Mouse (Mus musculus) Patski (cell line): ENCODE data around the gene Tcaf3. TPM values are rescaled to one million over a fixed set of nuclear protein-coding genes. Genes with fewer than 3 reads are reported as not detected.

ENCODE experiments used
- ATAC-seq: fragments of 100-300 bp; one replicate; pipeline ENCODE4 v1.8.0; 2021
- CTCF ChIA-PET: fragments of 350-600 bp; sonication (Branson Sonifier 250); formaldehyde crosslinking; loops from one replicate; lab custom pipeline; 2022; ENCODE audit warnings: inconsistent platforms; lab: Charles Lee
- POLR2A ChIA-PET: fragments of 350-600 bp; sonication (Branson Sonifier 250); formaldehyde crosslinking; loops from one replicate; lab custom pipeline; 2022; ENCODE audit warnings: antibody characterized with exemption, inconsistent platforms; lab: Charles Lee
- DNase-seq: peaks from one replicate; pipeline ENCODE4 v3.0.0-alpha.2; 2011; ENCODE audit warnings: low read depth, low spot score
- H3K27me3 ChIP-seq: fragments of 371-371 bp; one replicate; pipeline ENCODE4 v1.5.1; 2021
- CTCF ChIP-seq: fragments of 100-300 bp; IDR thresholded peaks from one replicate; pipeline ENCODE4 v1.5.1; 2021
- in situ Hi-C: fragments of 300-500 bp; cut with MboI; formaldehyde crosslinking; loops from 3 replicates; pipeline ENCODE4 v1.11.1; 2018; ENCODE audit warnings: low pct_unique_long_range_greater_than_20kb, mixed read lengths
- polyA plus RNA-seq: library from polyadenylated mRNA; unstranded; gene quantifications from one replicate; pipeline ENCODE4 v1.2.3, GENCODE M21; 2021

Gene Tcaf3
- polyA plus RNA-seq, 1 experiment from 2014 or later: not detected

- ATAC-seq (no peak), DNase-seq (no peak)
- in situ Hi-C loops: no loop called here
- CTCF ChIA-PET: no interaction called here
- TF ChIP-seq CTCF: no peak
- no peaks in the 10 kb centered on the region for H3K27me3 ChIP-seq
- POLR2A ChIA-PET: no interaction called here
These were observed 51.3 kb downstream of the Tcaf3 start for GRCm38 (mm10) chr6:42546180-42546579.

GRCm38 (mm10) chr6:42545451-42545885 is 52.0 kb downstream of the Tcaf3 start:
- no peaks in the 10 kb centered on the region for H3K27me3 ChIP-seq
- ChIA-PET POLR2A (no interaction called here), CTCF (interaction anchor here (1.5 kb wide), 2 partner anchors 11 to 16 kb away, joined by 3 read pairs; no protein-coding TSS in a partner anchor)
- ATAC-seq (no peak), DNase-seq (no peak)
- in situ Hi-C loops: no loop called here
- TF ChIP-seq CTCF: no peak

GRCm38 (mm10) chr6:42544846-42545245 is 52.6 kb downstream of the Tcaf3 start:
- TF ChIP-seq CTCF: no peak
- H3K27me3 ChIP-seq: no peaks in the 10 kb centered on the region
- ATAC-seq (no peak), DNase-seq (no peak)
- ChIA-PET POLR2A (no interaction called here), CTCF (interaction anchor here (1.3 to 1.5 kb wide), 3 partner anchors 10 to 37 kb away, joined by 3 read pairs; no protein-coding TSS in a partner anchor)
- in situ Hi-C loops: no loop called here

GRCm38 (mm10) chr6:42542036-42543031 is 55.2 kb downstream of the Tcaf3 start:
- H3K27me3 ChIP-seq: no peaks in the 10 kb centered on the region
- ChIA-PET POLR2A (no interaction called here), CTCF (interaction anchor here (1.0 kb wide), 2 partner anchors 63 to 188 kb away, joined by 3 read pairs; no protein-coding TSS in a partner anchor)
- in situ Hi-C loops: no loop called here
- peak; percentile 90 for ATAC-seq
- TF ChIP-seq CTCF: no peak
- DNase-seq: peak; percentile 53

GRCm38 (mm10) chr6:42540681-42541080 is 56.8 kb downstream of the Tcaf3 start:
- ATAC-seq (no peak), DNase-seq (no peak)
- ChIA-PET POLR2A (no interaction called here), CTCF (no interaction called here)
- no peaks in the 10 kb centered on the region for H3K27me3 ChIP-seq
- in situ Hi-C loops: no loop called here
- no peak for TF ChIP-seq CTCF

GRCm38 (mm10) chr6:42539711-42540110 is 57.8 kb downstream of the Tcaf3 start:
- H3K27me3 ChIP-seq: no peaks in the 10 kb centered on the region
- no peak for TF ChIP-seq CTCF
- in situ Hi-C loops: no loop called here
- DNase-seq (no peak), ATAC-seq (no peak)
- ChIA-PET POLR2A (no interaction called here), CTCF (no interaction called here)

Other genes starting within 250 kb of the Tcaf3 start
- gene Zyx, start 248.1 kb downstream of the Tcaf3 start, polyA plus RNA-seq: 336 TPM
- 0.27 TPM for gene Epha1, start 224.4 kb downstream of the Tcaf3 start, polyA plus RNA-seq
- gene Tas2r143, start 197.5 kb downstream of the Tcaf3 start, polyA plus RNA-seq: not detected
- not detected for gene Tas2r135, start 192.3 kb downstream of the Tcaf3 start, polyA plus RNA-seq
- gene Tas2r126, start 163.2 kb downstream of the Tcaf3 start, polyA plus RNA-seq: not detected
- not detected for gene Olfr458, start 132.5 kb downstream of the Tcaf3 start, polyA plus RNA-seq
- gene Olfr457, start 121.4 kb downstream of the Tcaf3 start, polyA plus RNA-seq: not detected
- not detected for gene Olfr456, start 110.5 kb downstream of the Tcaf3 start, polyA plus RNA-seq
- not detected for gene Olfr455, start 50.1 kb downstream of the Tcaf3 start, polyA plus RNA-seq
- gene Tcaf2, start 47.6 kb upstream of the Tcaf3 start, polyA plus RNA-seq: 9.0 TPM
- gene Tcaf1, start 112.4 kb upstream of the Tcaf3 start, polyA plus RNA-seq: 69.7 TPM
- gene Olfr453, start 141.7 kb upstream of the Tcaf3 start, polyA plus RNA-seq: not detected
- not detected for gene Olfr38, start 158.7 kb upstream of the Tcaf3 start, polyA plus RNA-seq
- gene Olfr452, start 187.4 kb upstream of the Tcaf3 start, polyA plus RNA-seq: not detected
- gene Olfr450, start 214.2 kb upstream of the Tcaf3 start, polyA plus RNA-seq: not detected
- not detected for gene Olfr449, start 236.7 kb upstream of the Tcaf3 start, polyA plus RNA-seq